Mouse (Mus musculus) embryonic fibroblast, embryonic 13.5 days (primary cell): Measurements from ENCODE around the gene Itga4.

Experiments
- CTCF ChIP-seq: IDR thresholded peaks from 2 replicates; pipeline ENCODE4 v1.5.1; 2011; ENCODE audit warnings: mild to moderate bottlenecking, control low read depth, low read length, moderate library complexity, borderline replicate concordance; ENCODE audit not compliant: insufficient read depth
- POLR2A ChIP-seq: IDR thresholded peaks from 2 replicates; pipeline ENCODE4 v1.6.1; 2011; ENCODE audit warnings: low read depth, mild to moderate bottlenecking, control low read depth, low read length, moderate library complexity

DNA sequence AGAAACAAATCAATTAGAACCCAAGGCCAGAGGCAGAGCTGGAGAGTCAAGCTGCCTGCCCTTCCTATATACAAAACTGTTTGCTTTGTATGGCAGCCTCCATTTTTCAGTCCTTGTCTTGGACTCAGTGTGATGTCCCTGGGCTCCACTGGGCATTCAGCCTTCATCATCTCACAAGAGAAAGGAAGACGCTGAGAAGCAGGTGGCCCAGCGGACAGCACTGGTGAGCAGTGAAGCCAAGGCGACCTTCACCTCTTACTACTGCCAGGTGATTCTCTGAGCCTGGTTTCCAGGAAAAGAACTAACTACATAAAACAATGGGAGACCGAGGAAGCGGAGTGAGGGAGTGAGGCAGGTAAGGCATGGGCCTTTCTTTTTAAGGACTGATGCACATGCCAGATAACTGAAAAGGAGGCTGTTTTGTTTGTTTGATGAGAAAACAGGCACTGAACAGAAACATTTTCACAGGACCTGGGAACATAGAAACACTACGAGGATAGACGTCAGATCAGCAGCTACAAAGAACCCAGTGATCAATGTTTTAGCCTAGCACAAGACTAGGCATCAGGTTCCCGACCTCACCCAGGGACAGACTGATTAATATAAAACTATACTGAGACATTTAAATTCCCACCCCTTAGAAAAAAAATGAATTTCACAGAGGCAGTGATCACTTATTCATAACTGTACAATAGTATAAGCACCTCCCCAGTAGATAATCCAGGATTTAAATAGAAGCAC lies 123.3 kb downstream of the Itga4 start:
- TF ChIP-seq CTCF (no peak), POLR2A (no peak)
